Mouse (Mus musculus) spleen, adult 2 months (tissue): ENCODE measurements around the gene Shc2.

Source experiments
- CTCF ChIP-seq: fragments of 200-500 bp; IDR thresholded peaks from 2 replicates; pipeline ENCODE4 v1.5.1; 2011; ENCODE audit warnings: mild to moderate bottlenecking, inconsistent platforms; ENCODE audit not compliant: insufficient read depth, insufficient read length, insufficient replicate concordance; ENCODE audit errors: extremely low read depth
- POLR2A ChIP-seq: fragments of 200-500 bp; IDR thresholded peaks from 2 replicates; pipeline ENCODE4 v1.6.1; 2011; ENCODE audit warnings: low read depth, low read length, inconsistent platforms

GRCm38 (mm10) chr10:79682916-79683582, 45.3 kb upstream of the Shc2 start:
- TF ChIP-seq POLR2A, result no peak
- TF ChIP-seq CTCF, result peak; percentile 11; the same call in 1 of the 2 replicates
